Mouse (Mus musculus): ENCODE measurements at regions not wholly inside any gene's neighbourhood (a gene's known extent, or its start where the extent isn't known, plus 50 kb on each side); places are given as distances from the start of the nearest gene placed in this dataset.
A peak's percentile ranks its signal among the peaks of the same experiment; 100 is the strongest.

- no peak for DNase-seq (ENCODE audit: low spot score in 2 of 2)
These were observed 253.7 kb upstream of the Fam92a start for GRCm38 (mm10) chr4:12425507-12425906.

- no peak for DNase-seq (ENCODE audit: low spot score in 2 of 2)
These were observed 250.0 kb upstream of the Fam92a start for GRCm38 (mm10) chr4:12421628-12422319.

GRCm38 (mm10) chr4:12418086-12418485 lies 246.3 kb upstream of the Fam92a start:
- no peak for DNase-seq (ENCODE audit: low spot score in 2 of 2)

- DNase-seq (ENCODE audit: low spot score in 2 of 2): no peak
These were observed 223.5 kb upstream of the Fam92a start for GRCm38 (mm10) chr4:12395344-12395743.

- DNase-seq (ENCODE audit: low spot score in 2 of 2): peak; percentile 17 to 62
These were observed 205.2 kb upstream of the Fam92a start for GRCm38 (mm10) chr4:12376797-12377570.

- no peak for DNase-seq (ENCODE audit: low spot score in 2 of 2)
These were observed 197.7 kb upstream of the Fam92a start for GRCm38 (mm10) chr4:12369551-12369950.

- no peak for DNase-seq (ENCODE audit: low spot score in 2 of 2)
These were observed 185.3 kb upstream of the Fam92a start for GRCm38 (mm10) chr4:12356992-12357634.

- no peak for DNase-seq (ENCODE audit: low spot score in 2 of 2)
These were observed 181.6 kb upstream of the Fam92a start for GRCm38 (mm10) chr4:12353337-12353856.

- no peak for DNase-seq (ENCODE audit: low spot score in 2 of 2)
These were observed 167.4 kb upstream of the Fam92a start for GRCm38 (mm10) chr4:12339236-12339635.

GRCm38 (mm10) chr4:12334832-12335587 lies 163.2 kb upstream of the Fam92a start:
- peak; percentile 23 to 39 for DNase-seq (ENCODE audit: low spot score in 2 of 2)

GRCm38 (mm10) chr4:12334429-12334828 lies 162.6 kb upstream of the Fam92a start:
- peak in 1 of 2 experiments; percentile 31 for DNase-seq (ENCODE audit: low spot score in 2 of 2)

GRCm38 (mm10) chr4:12316024-12316423 lies 144.2 kb upstream of the Fam92a start:
- DNase-seq (ENCODE audit: low spot score in 2 of 2): no peak

- DNase-seq (ENCODE audit: low spot score in 2 of 2): no peak
These were observed 136.5 kb upstream of the Fam92a start for GRCm38 (mm10) chr4:12308332-12308731.

GRCm38 (mm10) chr4:12306618-12307565 lies 135.1 kb upstream of the Fam92a start:
- DNase-seq (ENCODE audit: low spot score in 2 of 2): no peak

- DNase-seq (ENCODE audit: low spot score in 2 of 2): no peak
These were observed 115.4 kb upstream of the Fam92a start for GRCm38 (mm10) chr4:12287079-12287686.

GRCm38 (mm10) chr4:12286391-12286790 lies 114.6 kb upstream of the Fam92a start:
- DNase-seq (ENCODE audit: low spot score in 2 of 2): no peak

GRCm38 (mm10) chr4:12285983-12286382 lies 114.2 kb upstream of the Fam92a start:
- DNase-seq (ENCODE audit: low spot score in 2 of 2): no peak

- no peak for DNase-seq (ENCODE audit: low spot score in 2 of 2)
These were observed 106.1 kb upstream of the Fam92a start for GRCm38 (mm10) chr4:12277949-12278348.

- DNase-seq (ENCODE audit: low spot score in 2 of 2): no peak
These were observed 101.6 kb upstream of the Fam92a start for GRCm38 (mm10) chr4:12273369-12273768.

GRCm38 (mm10) chr4:12272914-12273313 lies 101.1 kb upstream of the Fam92a start:
- no peak for DNase-seq (ENCODE audit: low spot score in 2 of 2)
